Mouse (Mus musculus) kidney, embryonic 14.5 days (tissue): Measurements from ENCODE around the gene Slc34a3. TPM values are rescaled to one million over a fixed set of nuclear protein-coding genes. Genes with fewer than 3 reads are reported as not detected.

ENCODE experiments used
- ATAC-seq: fragments of 200-750 bp; cut with Nextera tagmentation; 2 replicates; pipeline ENCODE4 v1.8.0; 2017; ENCODE audit warnings: moderate number of reproducible peaks, mild to moderate bottlenecking, moderate TSS enrichment, moderate library complexity; ENCODE audit not compliant: low FRiP score, low TSS enrichment
- H3K27ac ChIP-seq: fragments of 300-500 bp; sonication (generic); 2 replicates; pipeline ENCODE4 v1.5.1; 2014; ENCODE audit warnings: low read depth, mild to moderate bottlenecking, low read length, moderate library complexity, mixed read lengths
- H3K27me3 ChIP-seq: fragments of 300-500 bp; sonication (generic); 2 replicates; pipeline ENCODE4 v1.6.1; 2014; ENCODE audit warnings: mild to moderate bottlenecking, low read length; ENCODE audit not compliant: control insufficient read depth, insufficient read depth
- H3K36me3 ChIP-seq: fragments of 300-500 bp; sonication (generic); 2 replicates; pipeline ENCODE4 v1.6.1; 2014; ENCODE audit warnings: low read length, mixed read lengths; ENCODE audit not compliant: control insufficient read depth, insufficient read depth
- H3K4me1 ChIP-seq: fragments of 300-500 bp; sonication (generic); 2 replicates; pipeline ENCODE4 v1.6.1; 2014; ENCODE audit warnings: low read length, mixed read lengths; ENCODE audit not compliant: control insufficient read depth, insufficient read depth
- H3K4me2 ChIP-seq: fragments of 300-500 bp; sonication (generic); replicated peaks from 2 replicates; pipeline ENCODE4 v1.6.1; 2014; ENCODE audit warnings: low read depth, mild to moderate bottlenecking, low read length
- H3K4me3 ChIP-seq: fragments of 300-500 bp; sonication (generic); 2 replicates; pipeline ENCODE4 v1.5.1; 2014; ENCODE audit warnings: mild to moderate bottlenecking, low read length
- H3K9ac ChIP-seq: fragments of 300-500 bp; sonication (generic); 2 replicates; pipeline ENCODE4 v1.6.1; 2014; ENCODE audit warnings: low read depth, mild to moderate bottlenecking, low read length, moderate library complexity
- H3K9me3 ChIP-seq: fragments of 300-500 bp; sonication (generic); 2 replicates; pipeline ENCODE4 v1.6.1; 2016; ENCODE audit warnings: low read length; ENCODE audit not compliant: control insufficient read depth
- WGBS: fragments of 180-500 bp; shearing (Covaris S2); extraction: QIAGEN DNeasy Blood & Tissue Kit; methylation state at CpG from one replicate; pipeline ENCODE4 v1.1.7; 2014; 5-methylcytosine and 5-hydroxymethylcytosine counted together
- polyA plus RNA-seq: library from polyadenylated mRNA; unstranded; fragments of >200 nt; fragmentation: Nextera tagmentation; extraction: Ambion mirVana; gene quantifications from 2 replicates; pipeline ENCODE4 v1.2.1, GENCODE M21; 2014

Slc34a3 gene
- 0.34 and 0.57 TPM in 2 replicates for polyA plus RNA-seq

DNA sequence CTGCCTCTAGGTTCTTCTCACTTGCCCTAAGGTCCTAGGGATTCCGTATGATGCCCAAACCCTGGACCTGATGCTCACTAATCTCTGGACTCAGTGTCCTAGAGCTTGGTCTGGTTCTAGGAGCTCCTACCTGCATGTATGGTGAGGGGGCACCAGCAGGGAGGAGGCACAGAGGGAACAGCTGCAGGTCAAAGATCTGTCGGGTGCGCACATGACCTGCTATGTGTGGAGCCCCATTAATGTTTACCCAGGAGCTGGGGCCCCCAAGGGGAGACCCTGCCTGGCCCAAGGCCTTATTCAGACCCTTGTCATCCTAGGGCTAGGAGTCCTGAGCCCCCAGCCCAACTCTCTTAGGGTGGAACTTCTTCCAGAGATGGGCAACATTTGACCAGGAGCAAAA is at the start of gene Slc34a3:
Slc34a3 (minus strand) TSS at position 315 of the 400 bp plus-strand sequence.
- Histone ChIP-seq H3K27ac (no peak within 1 kb of the TSS), H3K36me3 (no peaks in the 10 kb centered on the region), H3K9ac (no peak within 1 kb of the TSS), H3K4me3 (no peak within 1 kb of the TSS), H3K4me2 (no peak within 1 kb of the TSS), H3K27me3 (no peaks in the 10 kb centered on the region), H3K9me3 (no peaks in the 10 kb centered on the region), H3K4me1 (no peaks in the 10 kb centered on the region)
- ATAC-seq: no peak
- 68% methylated on average over 3 of the region's 3 CpGs for WGBS

DNA sequence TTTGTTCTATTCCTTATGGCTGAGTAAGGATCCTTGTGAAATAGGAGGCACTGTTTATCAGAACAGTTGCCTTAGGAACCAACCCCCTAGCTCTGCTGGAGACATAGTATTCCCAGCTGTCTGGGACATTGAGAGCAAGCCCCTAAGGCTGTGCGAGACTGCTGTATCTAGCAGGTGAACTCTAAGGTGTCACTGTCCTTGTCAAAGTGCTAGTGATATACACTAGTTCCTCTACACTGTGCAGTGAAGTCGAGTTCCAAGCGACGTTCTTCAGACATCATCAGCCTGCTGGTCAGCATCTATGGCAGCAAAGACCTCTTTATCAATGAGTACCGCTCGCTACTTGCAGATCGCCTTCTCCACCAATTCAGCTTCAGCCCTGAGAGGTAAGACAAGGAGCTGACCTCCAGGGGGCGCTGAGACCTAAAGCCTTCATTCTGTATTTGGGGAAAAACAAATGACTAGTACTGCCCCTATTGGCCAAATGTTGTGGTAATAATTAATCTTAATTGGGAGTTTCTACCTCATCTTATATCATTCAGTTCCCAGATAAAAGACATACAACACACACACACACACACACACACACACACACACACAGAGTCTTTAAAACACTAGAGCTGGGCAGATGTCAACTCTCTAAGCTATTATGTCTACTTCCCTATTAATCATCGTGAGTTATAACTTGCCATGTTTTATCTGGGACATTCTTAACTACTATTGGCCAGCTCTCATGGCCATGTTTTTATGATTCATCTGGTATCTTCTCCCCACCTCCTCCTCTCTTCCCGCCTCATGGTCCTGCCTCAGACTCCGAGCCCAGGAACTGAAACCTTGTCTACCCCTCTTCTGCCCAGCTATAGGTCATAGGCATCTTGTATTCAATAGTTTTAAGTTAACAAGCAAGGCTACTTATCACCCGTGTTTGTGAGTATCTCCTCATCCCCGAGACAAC is 45.0 kb upstream of the Slc34a3 start:
- no peaks in the 10 kb centered on the region for H3K9me3 ChIP-seq
- WGBS: 68% methylated on average over 13 of the region's 13 CpGs
- no peaks in the 10 kb centered on the region for H3K27me3 ChIP-seq
- no peak overlapping the region for H3K27ac ChIP-seq
- no peak for ATAC-seq
- H3K4me2 ChIP-seq: no peak overlapping the region
- H3K4me3 ChIP-seq: no peak overlapping the region
- H3K4me1 ChIP-seq: no peaks in the 10 kb centered on the region
- no peak overlapping the region for H3K9ac ChIP-seq
- peaks cover 88% of the 10 kb centered on the region for H3K36me3 ChIP-seq

DNA sequence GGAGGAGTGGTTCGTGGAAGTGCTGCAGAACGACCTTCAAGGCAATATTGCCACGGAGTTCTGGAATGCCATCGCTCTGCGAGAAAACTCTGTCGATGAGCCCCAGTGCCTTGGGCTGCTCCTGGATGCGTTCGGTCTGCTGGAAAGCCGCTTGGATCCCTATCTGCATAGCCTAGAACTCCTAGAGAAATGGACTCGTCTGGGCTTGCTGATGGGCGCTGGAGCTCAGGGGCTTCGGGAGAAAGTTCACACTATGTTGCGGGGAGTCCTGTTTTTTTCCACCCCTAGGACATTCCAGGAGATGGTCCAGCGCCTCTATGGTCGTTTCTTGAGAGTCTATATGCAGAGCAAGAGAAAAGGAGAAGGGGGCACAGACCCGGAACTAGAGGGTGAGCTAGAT is 38.8 kb upstream of the Slc34a3 start:
- Histone ChIP-seq H3K4me1 (peaks cover 18% of the 10 kb centered on the region), H3K9me3 (no peaks in the 10 kb centered on the region), H3K4me3 (peak overlapping the region; percentile 93), H3K36me3 (peaks cover 68% of the 10 kb centered on the region), H3K27me3 (no peaks in the 10 kb centered on the region), H3K9ac (peak overlapping the region; percentile 88), H3K27ac (no peak overlapping the region), H3K4me2 (peak overlapping the region; percentile 85)
- WGBS: 33% methylated on average over 16 of the region's 16 CpGs
- ATAC-seq: no peak

DNA sequence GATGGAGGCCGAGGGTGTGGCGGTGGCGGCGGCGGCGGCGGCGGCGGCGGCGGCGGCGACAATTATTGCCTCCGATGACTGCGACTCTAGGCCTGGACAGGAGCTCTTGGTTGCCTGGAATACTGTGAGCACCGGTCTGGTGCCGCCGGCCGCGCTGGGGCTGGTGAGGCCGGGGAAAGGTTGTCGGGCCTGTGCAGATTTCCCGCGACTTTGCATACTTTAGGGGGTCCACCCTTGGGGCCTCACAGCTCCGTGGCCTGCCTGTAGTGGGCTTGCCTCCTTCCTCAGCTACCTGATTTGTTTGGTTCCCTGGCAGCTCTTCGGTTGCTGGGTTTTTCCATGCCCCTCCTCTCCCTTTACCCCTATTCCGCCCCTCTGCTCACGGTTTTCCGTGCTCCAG is 38.4 kb upstream of the Slc34a3 start:
- H3K27ac ChIP-seq: no peak overlapping the region
- H3K9me3 ChIP-seq: no peaks in the 10 kb centered on the region
- H3K27me3 ChIP-seq: no peaks in the 10 kb centered on the region
- peak overlapping the region; percentile 85 for H3K4me2 ChIP-seq
- under 1% methylated on average over 29 of the region's 29 CpGs for WGBS
- peaks cover 63% of the 10 kb centered on the region for H3K36me3 ChIP-seq
- H3K4me1 ChIP-seq: peaks cover 18% of the 10 kb centered on the region
- peak; percentile 71 for ATAC-seq
- H3K4me3 ChIP-seq: peak overlapping the region; percentile 93
- peak overlapping the region; percentile 88 for H3K9ac ChIP-seq

DNA sequence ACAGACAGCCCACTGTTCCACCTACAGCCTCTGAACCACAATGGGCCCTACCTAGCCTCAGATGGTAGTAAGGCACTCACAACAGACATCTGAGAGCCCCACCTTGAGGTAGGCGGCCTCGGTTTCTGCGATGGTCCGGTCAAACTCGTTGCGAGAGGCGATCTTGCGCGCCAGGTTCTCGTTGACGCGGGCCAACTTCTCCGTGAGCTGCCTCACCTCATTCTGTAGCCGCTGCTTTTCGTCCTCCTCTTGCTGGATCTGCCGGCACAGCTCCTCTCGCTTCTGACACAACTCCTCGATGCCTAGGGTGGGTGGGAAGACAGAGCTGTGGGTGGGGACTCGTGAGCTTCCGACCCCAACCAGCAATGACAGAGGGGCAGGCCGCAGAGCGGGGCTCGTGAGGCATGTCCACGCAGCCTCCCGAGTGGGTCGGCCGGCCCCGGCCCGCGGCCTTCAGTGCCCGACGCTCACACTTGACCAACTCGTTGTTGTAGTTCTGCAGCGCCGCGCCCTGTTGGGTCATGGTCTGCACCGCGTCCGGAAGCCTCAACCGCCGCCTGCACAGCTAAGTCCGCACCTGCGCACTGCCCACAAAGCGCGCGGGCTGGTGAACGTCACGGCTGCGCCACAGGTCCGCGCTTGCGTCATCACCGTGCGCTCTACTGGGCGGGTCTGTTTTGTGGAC is 37.8 kb upstream of the Slc34a3 start, which contains the start of the genes Ssna1 and Anapc2:
Ssna1 (minus strand) TSS at position 612 of the 685 bp plus-strand sequence.
Anapc2 (plus strand) TSS at position 652 of the 685 bp plus-strand sequence.
- Histone ChIP-seq H3K27ac (peak within 1 kb of the TSS; percentile 76), H3K9ac (peak within 1 kb of the TSS; percentile 88), H3K4me2 (peak within 1 kb of the TSS; percentile 94), H3K9me3 (no peaks in the 10 kb centered on the region), H3K27me3 (no peaks in the 10 kb centered on the region), H3K4me3 (peak within 1 kb of the TSS; percentile 93), H3K4me1 (peaks cover 18% of the 10 kb centered on the region), H3K36me3 (peaks cover 60% of the 10 kb centered on the region)
- WGBS: under 1% methylated on average over 55 of the region's 55 CpGs
- peak; percentile 97 for ATAC-seq

DNA sequence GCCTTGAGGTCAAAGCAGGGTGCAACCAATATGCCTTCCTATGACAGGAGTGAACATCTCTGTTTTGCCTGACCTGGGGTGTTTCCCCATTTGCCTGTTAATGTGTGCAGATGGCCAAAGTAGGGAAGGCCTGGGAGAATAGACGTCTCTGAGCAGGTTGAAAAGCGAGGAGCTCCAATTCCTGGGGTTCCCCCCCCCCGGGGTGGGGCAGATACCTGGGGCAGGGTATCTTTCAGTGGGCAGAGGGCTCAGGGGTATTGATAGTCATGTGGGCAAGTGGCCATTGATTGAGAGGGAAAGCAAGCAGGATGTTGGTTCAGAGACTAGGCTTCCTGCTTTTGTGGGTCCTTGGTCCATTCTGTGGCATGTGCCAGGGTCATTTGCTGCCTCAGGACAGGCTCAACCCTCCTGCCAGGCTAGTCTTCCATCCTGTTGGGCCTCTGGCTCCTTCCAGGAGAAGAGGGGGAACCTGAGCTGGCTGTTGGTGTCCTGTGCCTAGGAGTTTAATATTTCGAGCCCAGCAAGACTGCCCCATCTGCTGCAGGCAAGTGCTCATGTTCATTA is 33.7 kb upstream of the Slc34a3 start:
- Histone ChIP-seq H3K9ac (no peak overlapping the region), H3K9me3 (no peaks in the 10 kb centered on the region), H3K4me3 (no peak overlapping the region), H3K4me2 (no peak overlapping the region), H3K36me3 (peaks cover 24% of the 10 kb centered on the region), H3K4me1 (peaks cover 24% of the 10 kb centered on the region), H3K27ac (no peak overlapping the region), H3K27me3 (peaks cover 14% of the 10 kb centered on the region)
- WGBS: 84% methylated on average over 4 of the region's 4 CpGs
- ATAC-seq: no peak

DNA sequence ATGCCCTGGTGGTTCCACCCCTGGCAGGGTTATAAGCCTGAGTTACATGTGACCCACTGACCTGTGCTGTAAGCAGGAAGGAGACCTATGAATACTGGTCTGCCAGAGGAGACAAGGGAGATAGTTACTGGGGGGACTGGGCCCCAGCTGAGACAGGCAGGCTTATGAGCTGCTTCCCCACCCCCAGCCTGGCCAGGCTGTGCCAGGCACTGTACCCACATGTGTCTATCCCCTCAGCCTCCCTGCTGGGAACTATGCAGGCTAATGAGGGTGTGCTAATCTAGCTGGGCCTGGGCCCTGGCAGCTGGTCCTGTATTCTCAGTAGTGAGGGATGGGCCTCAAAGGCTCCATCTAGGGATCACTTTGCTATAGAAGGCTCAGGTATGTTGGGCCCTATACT is 33.1 kb upstream of the Slc34a3 start:
- ATAC-seq: no peak
- Histone ChIP-seq H3K36me3 (peaks cover 24% of the 10 kb centered on the region), H3K27me3 (peaks cover 14% of the 10 kb centered on the region), H3K4me2 (no peak overlapping the region), H3K27ac (no peak overlapping the region), H3K9me3 (no peaks in the 10 kb centered on the region), H3K9ac (no peak overlapping the region), H3K4me3 (no peak overlapping the region), H3K4me1 (peaks cover 24% of the 10 kb centered on the region)

DNA sequence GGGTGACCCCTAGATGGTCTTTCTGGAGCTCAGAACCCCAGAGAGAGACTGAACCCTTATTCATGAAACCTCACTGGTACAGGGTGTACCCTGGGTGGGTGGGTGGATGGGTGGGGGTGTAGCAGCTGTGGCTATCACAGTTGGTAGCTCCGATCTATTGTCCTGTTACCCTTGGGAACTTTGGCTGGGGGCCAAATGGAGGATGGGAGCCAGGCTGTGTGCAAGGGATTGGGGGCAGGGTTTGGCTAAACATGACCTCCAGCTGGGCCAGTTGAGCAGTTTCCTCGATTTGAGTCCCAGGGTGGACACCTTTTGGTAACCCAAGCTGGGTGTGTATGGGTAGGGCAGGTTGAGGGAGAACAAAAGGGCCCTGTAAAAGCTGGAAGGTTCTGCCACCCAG is 32.6 kb upstream of the Slc34a3 start:
- Histone ChIP-seq H3K27me3 (peaks cover 14% of the 10 kb centered on the region), H3K4me2 (no peak overlapping the region), H3K9ac (peak overlapping the region; percentile 24; the same call in 1 of the 2 replicates), H3K9me3 (no peaks in the 10 kb centered on the region), H3K4me1 (peaks cover 24% of the 10 kb centered on the region), H3K4me3 (no peak overlapping the region), H3K36me3 (peaks cover 24% of the 10 kb centered on the region), H3K27ac (no peak overlapping the region)
- ATAC-seq: no peak
- WGBS: 28% methylated on average over 2 of the region's 2 CpGs
